Mouse (Mus musculus) Patski (cell line): ENCODE measurements at regions not wholly inside any gene's neighbourhood (a gene's known extent, or its start where the extent isn't known, plus 50 kb on each side); places are given as distances from the start of the nearest gene placed in this dataset.

Experiments used
- ATAC-seq: fragments of 100-300 bp; one replicate; pipeline ENCODE4 v1.8.0; 2021
- CTCF ChIA-PET: fragments of 350-600 bp; sonication (Branson Sonifier 250); formaldehyde crosslinking; loops from one replicate; lab custom pipeline; 2022; ENCODE audit warnings: inconsistent platforms; lab: Charles Lee
- POLR2A ChIA-PET: fragments of 350-600 bp; sonication (Branson Sonifier 250); formaldehyde crosslinking; loops from one replicate; lab custom pipeline; 2022; ENCODE audit warnings: antibody characterized with exemption, inconsistent platforms; lab: Charles Lee
- DNase-seq: peaks from one replicate; pipeline ENCODE4 v3.0.0-alpha.2; 2011; ENCODE audit warnings: low read depth, low spot score
- H3K27me3 ChIP-seq: fragments of 371-371 bp; one replicate; pipeline ENCODE4 v1.5.1; 2021
- CTCF ChIP-seq: fragments of 100-300 bp; IDR thresholded peaks from one replicate; pipeline ENCODE4 v1.5.1; 2021
- in situ Hi-C: fragments of 300-500 bp; cut with MboI; formaldehyde crosslinking; loops from 3 replicates; pipeline ENCODE4 v1.11.1; 2018; ENCODE audit warnings: low pct_unique_long_range_greater_than_20kb, mixed read lengths

GRCm38 (mm10) chrX:167037971-167038370, 171.1 kb downstream of the Tmsb4x start:
- no peaks in the 10 kb centered on the region for H3K27me3 ChIP-seq
- TF ChIP-seq CTCF = no peak
- ATAC-seq (no peak), DNase-seq (no peak)
- in situ Hi-C loops = no loop called here
- ChIA-PET POLR2A (no interaction called here), CTCF (no interaction called here)

- no peak for TF ChIP-seq CTCF
- ATAC-seq (no peak), DNase-seq (no peak)
- CTCF ChIA-PET = no interaction called here
- POLR2A ChIA-PET = no interaction called here
- no peaks in the 10 kb centered on the region for H3K27me3 ChIP-seq
- in situ Hi-C loops = no loop called here
Measured at GRCm38 (mm10) chrX:167036355-167036754, 172.8 kb downstream of the Tmsb4x start.

- H3K27me3 ChIP-seq = no peaks in the 10 kb centered on the region
- CTCF ChIA-PET = no interaction called here
- in situ Hi-C loops = no loop called here
- TF ChIP-seq CTCF = no peak
- DNase-seq (no peak), ATAC-seq (no peak)
- POLR2A ChIA-PET = no interaction called here
Measured at GRCm38 (mm10) chrX:167035639-167036038, 173.5 kb downstream of the Tmsb4x start.

- ATAC-seq = no peak
- ChIA-PET POLR2A (interaction anchor here (0.9 kb wide), 1 partner anchor 21 kb away, joined by 3 read pairs; no protein-coding TSS in a partner anchor), CTCF (interaction anchor here (1.0 kb wide), 1 partner anchor 15 kb away, joined by 3 read pairs; no protein-coding TSS in a partner anchor)
- no peak for TF ChIP-seq CTCF
- H3K27me3 ChIP-seq = peaks cover 3% of the 10 kb centered on the region
- in situ Hi-C loops = no loop called here
- DNase-seq = no peak
Measured at GRCm38 (mm10) chrX:167033091-167033490, 176.0 kb downstream of the Tmsb4x start.

GRCm38 (mm10) chrX:167032586-167032985, 176.5 kb downstream of the Tmsb4x start:
- CTCF ChIA-PET = interaction anchor here (0.9 to 1.0 kb wide), 3 partner anchors 15 to 17 kb away, joined by 3 read pairs; no protein-coding TSS in a partner anchor
- TF ChIP-seq CTCF = no peak
- ATAC-seq (no peak), DNase-seq (no peak)
- in situ Hi-C loops = no loop called here
- peaks cover 3% of the 10 kb centered on the region for H3K27me3 ChIP-seq
- POLR2A ChIA-PET = interaction anchor here (0.9 kb wide), 1 partner anchor 20 kb away, joined by 3 read pairs; no protein-coding TSS in a partner anchor

GRCm38 (mm10) chrX:167031543-167031942, 177.6 kb downstream of the Tmsb4x start:
- ChIA-PET POLR2A (no interaction called here), CTCF (interaction anchor here (0.9 to 1.3 kb wide), 2 partner anchors 11 to 16 kb away, joined by 3 read pairs; no protein-coding TSS in a partner anchor)
- no peak for ATAC-seq
- peaks cover 3% of the 10 kb centered on the region for H3K27me3 ChIP-seq
- TF ChIP-seq CTCF = no peak
- in situ Hi-C loops = no loop called here
- DNase-seq = no peak

GRCm38 (mm10) chrX:167015602-167016001, 193.5 kb downstream of the Tmsb4x start:
- H3K27me3 ChIP-seq = peaks cover 13% of the 10 kb centered on the region
- no peak for TF ChIP-seq CTCF
- ATAC-seq = no peak
- DNase-seq = no peak
- ChIA-PET CTCF (interaction anchor here (0.9 to 1.1 kb wide), 2 partner anchors 9 to 17 kb away, joined by 3 read pairs; no protein-coding TSS in a partner anchor), POLR2A (interaction anchor here (1.0 kb wide), 1 partner anchor 59 kb away, joined by 4 read pairs; no protein-coding TSS in a partner anchor)
- in situ Hi-C loops = no loop called here

- DNase-seq (no peak), ATAC-seq (no peak)
- ChIA-PET POLR2A (no interaction called here), CTCF (no interaction called here)
- peaks cover 16% of the 10 kb centered on the region for H3K27me3 ChIP-seq
- TF ChIP-seq CTCF = no peak
- in situ Hi-C loops = no loop called here
Measured at GRCm38 (mm10) chrX:167014322-167014721, 194.8 kb downstream of the Tmsb4x start.

- DNase-seq (no peak), ATAC-seq (no peak)
- ChIA-PET CTCF (interaction anchor here (1.0 kb wide), 1 partner anchor 12 kb away, joined by 3 read pairs; no protein-coding TSS in a partner anchor), POLR2A (interaction anchor here (0.8 kb wide), 1 partner anchor 20 kb away, joined by 3 read pairs; no protein-coding TSS in a partner anchor)
- in situ Hi-C loops = no loop called here
- TF ChIP-seq CTCF = no peak
- H3K27me3 ChIP-seq = peaks cover 11% of the 10 kb centered on the region
Measured at GRCm38 (mm10) chrX:167012891-167013290, 196.2 kb downstream of the Tmsb4x start.

- ATAC-seq (no peak), DNase-seq (no peak)
- in situ Hi-C loops = no loop called here
- POLR2A ChIA-PET = interaction anchor here (0.8 kb wide), 1 partner anchor 21 kb away, joined by 3 read pairs; no protein-coding TSS in a partner anchor
- no peak for TF ChIP-seq CTCF
- CTCF ChIA-PET = no interaction called here
- peaks cover 6% of the 10 kb centered on the region for H3K27me3 ChIP-seq
Measured at GRCm38 (mm10) chrX:167011977-167012542, 197.1 kb downstream of the Tmsb4x start.

GRCm38 (mm10) chrX:166995855-166996254, 213.3 kb downstream of the Tmsb4x start:
- ChIA-PET POLR2A (interaction anchor here (0.7 kb wide), 1 partner anchor 13 kb away, joined by 3 read pairs; no protein-coding TSS in a partner anchor), CTCF (no interaction called here)
- no peak for ATAC-seq
- H3K27me3 ChIP-seq = peaks cover 10% of the 10 kb centered on the region
- in situ Hi-C loops = no loop called here
- no peak for TF ChIP-seq CTCF
- DNase-seq = no peak
